Mouse (Mus musculus) cortical plate, adult 2 months (tissue): ENCODE results near the gene Zfp385a.

Experiments
- CTCF ChIP-seq: fragments of 200-500 bp; IDR thresholded peaks from 2 replicates; pipeline ENCODE4 v1.5.1; 2011; ENCODE audit warnings: mild to moderate bottlenecking, control low read depth, low read length; ENCODE audit not compliant: insufficient read depth; ENCODE audit errors: extremely low read depth
- POLR2A ChIP-seq: fragments of 200-500 bp; IDR thresholded peaks from 2 replicates; pipeline ENCODE4 v1.6.1; 2011; ENCODE audit warnings: mild to moderate bottlenecking, low read length, control low read depth; ENCODE audit not compliant: insufficient read depth; ENCODE audit errors: extremely low read depth

- TF ChIP-seq CTCF (no peak), POLR2A (no peak)
Measured at GRCm38 (mm10) chr15:103315979-103316776, 23.7 kb downstream of the Zfp385a start.
